Mouse (Mus musculus): ENCODE data around the gene Hmgn1. TPM values are rescaled to one million over a fixed set of nuclear protein-coding genes. Genes with fewer than 3 reads are reported as not detected.

Hmgn1 gene
- polyA plus RNA-seq (2016; fragmentation: Nextera tagmentation; extraction: Ambion mirVana) = 655 and 709 TPM in 2 replicates

DNA sequence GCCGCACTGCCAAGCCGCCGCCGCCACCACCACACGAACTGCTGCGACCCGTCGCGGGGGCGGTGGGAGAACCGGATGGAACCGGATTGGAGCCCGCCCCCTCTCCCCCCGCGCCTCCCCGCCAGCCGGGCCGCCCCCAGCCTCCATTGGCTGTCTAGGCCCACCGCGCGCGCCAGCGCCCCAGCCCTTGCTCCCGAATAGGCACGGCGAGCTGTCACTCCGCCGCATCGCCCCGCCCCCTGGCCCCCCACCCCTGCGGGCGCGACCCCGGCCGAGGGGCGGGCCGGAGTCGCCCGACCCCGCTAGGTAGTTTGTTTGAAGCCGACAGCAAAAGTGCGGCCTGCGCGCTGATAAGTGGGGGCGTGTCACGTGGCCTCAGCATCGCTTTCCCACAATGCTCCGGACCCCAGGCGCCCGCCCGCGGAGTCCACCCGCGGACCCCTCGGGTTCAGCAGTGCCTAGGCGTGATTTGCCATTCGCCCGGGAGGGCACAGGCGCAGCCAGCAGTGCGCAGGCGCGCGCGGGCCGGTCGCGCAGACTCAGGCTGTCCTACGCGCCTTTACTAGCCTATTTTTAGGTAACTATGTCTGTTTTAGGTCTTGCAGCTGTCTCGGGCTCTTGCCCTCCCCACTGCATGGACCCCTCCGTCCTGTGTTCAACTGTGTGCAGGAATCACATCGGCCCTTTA is at the start of gene Hmgn1:
Hmgn1 (minus strand) TSS at position 73 of the 688 bp plus-strand sequence.
- no peaks in the 10 kb centered on the region for H3K9me3 ChIP-seq (replicated peaks)
- peaks cover 28% of the 10 kb centered on the region for H3K36me3 ChIP-seq
- H3K4me2 ChIP-seq (replicated peaks) = peak within 1 kb of the TSS; percentile 84
- peak within 1 kb of the TSS; percentile 91 for H3K4me3 ChIP-seq
- H3K27ac ChIP-seq = peak within 1 kb of the TSS; percentile 99
- no peaks in the 10 kb centered on the region for H3K27me3 ChIP-seq
- WGBS = under 1% methylated on average over 66 of the region's 72 CpGs
- peaks cover 24% of the 10 kb centered on the region for H3K4me1 ChIP-seq
- peak; percentile 99 for ATAC-seq (ENCODE audit: low FRiP score)
- peak within 1 kb of the TSS; percentile 98 for H3K9ac ChIP-seq

DNA sequence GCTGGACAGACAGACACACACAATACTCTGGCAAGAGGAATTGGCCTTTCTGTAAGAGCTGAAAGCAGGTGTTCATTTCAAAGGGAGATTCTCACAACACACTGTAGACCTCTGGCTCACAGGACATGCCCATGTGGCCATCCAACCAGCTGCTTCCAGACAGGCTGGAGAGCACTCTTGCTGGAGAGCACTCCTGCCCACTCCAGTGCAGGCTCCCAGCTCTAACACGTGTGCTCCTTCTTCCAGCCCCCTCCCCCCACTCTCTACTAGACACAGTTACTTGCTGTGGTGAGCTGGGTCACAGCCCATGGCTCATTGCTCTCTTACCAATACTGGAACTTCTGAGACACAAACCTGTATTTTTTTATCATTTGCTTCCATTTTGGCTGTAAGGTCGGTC is 47.9 kb upstream of the Hmgn1 start:
- Histone ChIP-seq H3K9me3 (replicated peaks) (no peaks in the 10 kb centered on the region; the same call in 1 of the 2 replicates), H3K36me3 (no peaks in the 10 kb centered on the region), H3K27me3 (no peaks in the 10 kb centered on the region), H3K4me1 (peaks cover 3% of the 10 kb centered on the region; the same call in 1 of the 2 replicates), H3K4me2 (replicated peaks) (no peak overlapping the region), H3K4me3 (no peak overlapping the region), H3K9ac (no peak overlapping the region), H3K27ac (no peak overlapping the region)
- WGBS = 42% methylated on average over 2 of the region's 2 CpGs
- ATAC-seq (ENCODE audit: low FRiP score) = no peak

DNA sequence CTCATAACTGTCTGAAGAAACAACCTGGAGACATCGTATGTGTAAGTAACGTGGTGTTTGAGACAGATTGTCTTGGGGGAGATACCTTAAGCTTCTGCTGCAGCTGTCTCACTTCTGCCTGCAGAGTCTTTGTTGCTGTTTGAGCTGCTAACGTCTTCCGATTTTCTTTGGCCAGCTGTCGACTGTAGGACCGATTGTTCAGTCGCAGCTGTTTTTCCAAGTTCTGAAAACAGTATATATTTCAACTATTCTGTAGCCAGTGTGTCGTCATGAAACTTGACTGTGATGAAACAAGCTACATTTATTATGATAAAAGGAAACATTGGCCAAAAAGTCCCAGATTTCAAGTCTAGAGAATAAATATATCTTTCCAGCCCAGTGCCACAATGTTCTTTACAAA is 46.1 kb upstream of the Hmgn1 start:
- Histone ChIP-seq H3K4me1 (peaks cover 3% of the 10 kb centered on the region; the same call in 1 of the 2 replicates), H3K9ac (no peak overlapping the region), H3K27ac (no peak overlapping the region), H3K36me3 (no peaks in the 10 kb centered on the region), H3K27me3 (no peaks in the 10 kb centered on the region), H3K9me3 (replicated peaks) (no peaks in the 10 kb centered on the region; the same call in 1 of the 2 replicates), H3K4me3 (no peak overlapping the region), H3K4me2 (replicated peaks) (no peak overlapping the region)
- no peak for ATAC-seq (ENCODE audit: low FRiP score)
- 79% methylated on average over 8 of the region's 8 CpGs for WGBS

DNA sequence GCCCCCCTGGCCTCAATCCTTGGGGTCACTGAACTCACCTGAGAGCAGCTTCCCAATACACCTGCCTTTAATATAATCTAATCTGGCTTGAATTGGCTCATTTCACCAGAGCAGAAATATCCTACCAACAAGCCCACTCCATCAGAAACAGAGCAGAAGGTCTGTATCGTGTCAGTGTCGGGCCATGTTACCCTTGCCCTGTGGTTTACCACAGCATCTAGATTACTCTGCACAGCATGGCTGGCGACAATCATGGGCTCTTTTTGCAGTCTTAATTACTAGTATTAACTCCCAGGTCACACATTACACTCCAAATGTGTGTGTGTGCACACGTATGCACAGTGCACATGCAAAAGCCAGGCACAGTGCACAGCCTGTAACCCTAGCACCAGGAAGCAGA is 41.3 kb upstream of the Hmgn1 start:
- ATAC-seq (ENCODE audit: low FRiP score) = no peak
- H3K9ac ChIP-seq = no peak overlapping the region
- H3K4me3 ChIP-seq = no peak overlapping the region
- no peak overlapping the region for H3K4me2 ChIP-seq (replicated peaks)
- WGBS = 95% methylated on average over 4 of the region's 4 CpGs
- H3K4me1 ChIP-seq = no peaks in the 10 kb centered on the region
- no peaks in the 10 kb centered on the region for H3K9me3 ChIP-seq (replicated peaks)
- no peaks in the 10 kb centered on the region for H3K27me3 ChIP-seq
- H3K27ac ChIP-seq = no peak overlapping the region
- H3K36me3 ChIP-seq = no peaks in the 10 kb centered on the region

DNA sequence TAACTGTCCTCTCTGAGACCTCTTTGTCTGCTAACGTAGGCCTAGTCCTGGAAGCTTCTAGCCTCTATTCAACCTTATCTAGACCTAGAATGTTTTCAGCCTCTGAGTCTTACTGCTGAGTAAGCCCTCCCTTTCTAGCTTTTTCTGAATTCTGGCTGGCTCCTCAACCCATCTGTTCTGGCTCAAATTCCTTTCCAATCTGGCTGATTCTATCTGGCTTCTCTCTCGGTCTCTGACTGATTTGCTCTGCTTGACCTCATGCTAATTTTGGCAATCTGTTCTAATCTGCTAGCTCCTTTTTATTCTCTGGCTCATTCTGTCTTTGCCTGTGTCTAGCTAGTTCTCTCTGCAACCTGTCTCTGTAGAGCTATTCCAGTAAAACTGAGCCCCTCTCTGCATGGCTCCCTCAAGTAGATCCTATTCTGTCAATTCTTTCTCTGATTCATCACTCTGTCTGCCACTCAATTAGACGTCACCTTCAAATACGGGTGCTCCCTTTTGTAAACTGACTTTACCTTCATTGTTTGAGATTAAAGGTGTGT is 38.3 kb upstream of the Hmgn1 start:
- no peaks in the 10 kb centered on the region for H3K27me3 ChIP-seq
- no peaks in the 10 kb centered on the region for H3K36me3 ChIP-seq
- no peaks in the 10 kb centered on the region for H3K4me1 ChIP-seq
- no peaks in the 10 kb centered on the region for H3K9me3 ChIP-seq (replicated peaks)
- no peak overlapping the region for H3K9ac ChIP-seq
- H3K4me3 ChIP-seq = no peak overlapping the region
- ATAC-seq (ENCODE audit: low FRiP score) = no peak
- H3K27ac ChIP-seq = no peak overlapping the region
- 80% methylated on average over 4 of the region's 4 CpGs for WGBS
- no peak overlapping the region for H3K4me2 ChIP-seq (replicated peaks)

DNA sequence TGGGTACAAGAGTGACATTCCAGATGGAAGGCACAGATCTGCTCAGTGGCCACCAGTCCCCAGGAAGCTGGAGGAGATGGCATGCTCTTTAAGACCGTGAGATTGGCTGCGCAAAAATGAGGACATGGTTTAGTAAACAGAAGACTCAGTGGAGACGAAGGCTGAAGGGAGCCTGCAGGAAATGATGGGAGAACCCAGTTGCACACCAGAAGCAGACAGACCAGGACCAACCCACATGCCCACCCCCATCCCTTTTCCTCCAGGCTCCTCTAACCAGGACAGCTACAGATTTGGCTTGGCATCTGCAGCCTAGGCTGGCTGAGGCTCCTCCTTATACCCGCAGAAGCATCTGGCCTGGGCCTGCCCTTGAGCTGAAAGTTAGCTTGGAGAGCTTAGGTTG is 33.8 kb upstream of the Hmgn1 start:
- 92% methylated on average over 4 of the region's 4 CpGs for WGBS
- Histone ChIP-seq H3K36me3 (0 out of 2 replicates have a peak, but pooled peaks cover 11% of the 10 kb centered on the region), H3K9me3 (replicated peaks) (no peaks in the 10 kb centered on the region), H3K27ac (no peak overlapping the region), H3K27me3 (no peaks in the 10 kb centered on the region), H3K9ac (no peak overlapping the region), H3K4me1 (peaks cover 18% of the 10 kb centered on the region), H3K4me2 (replicated peaks) (no peak overlapping the region), H3K4me3 (no peak overlapping the region)
- no peak for ATAC-seq (ENCODE audit: low FRiP score)

DNA sequence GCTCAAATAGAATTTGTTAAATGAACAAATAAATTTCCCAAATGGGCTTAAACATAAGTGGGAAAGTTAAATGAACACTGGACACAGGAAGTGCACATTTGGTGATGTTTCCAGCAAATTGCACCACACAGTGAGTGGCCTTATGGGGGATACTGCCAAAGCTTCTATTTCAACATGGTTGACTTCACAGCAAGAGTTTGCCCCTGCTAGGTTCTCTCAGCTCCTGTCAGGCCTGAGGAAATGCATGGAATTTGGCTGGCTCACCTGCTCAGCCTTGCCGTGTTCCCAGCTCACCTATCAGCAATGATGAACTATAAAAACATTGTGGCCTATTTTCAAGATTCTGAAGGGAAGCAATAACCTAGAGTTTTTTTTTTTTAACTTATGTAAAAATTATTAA is 33.4 kb upstream of the Hmgn1 start:
- peaks cover 13% of the 10 kb centered on the region; the same call in 1 of the 2 replicates for H3K36me3 ChIP-seq
- no peaks in the 10 kb centered on the region for H3K9me3 ChIP-seq (replicated peaks)
- 93% methylated on average over 1 of the region's 1 CpGs for WGBS
- H3K4me1 ChIP-seq = peaks cover 18% of the 10 kb centered on the region
- no peak for ATAC-seq (ENCODE audit: low FRiP score)
- no peak overlapping the region for H3K4me3 ChIP-seq
- H3K27me3 ChIP-seq = no peaks in the 10 kb centered on the region
- H3K4me2 ChIP-seq (replicated peaks) = no peak overlapping the region
- no peak overlapping the region for H3K27ac ChIP-seq
- H3K9ac ChIP-seq = no peak overlapping the region

DNA sequence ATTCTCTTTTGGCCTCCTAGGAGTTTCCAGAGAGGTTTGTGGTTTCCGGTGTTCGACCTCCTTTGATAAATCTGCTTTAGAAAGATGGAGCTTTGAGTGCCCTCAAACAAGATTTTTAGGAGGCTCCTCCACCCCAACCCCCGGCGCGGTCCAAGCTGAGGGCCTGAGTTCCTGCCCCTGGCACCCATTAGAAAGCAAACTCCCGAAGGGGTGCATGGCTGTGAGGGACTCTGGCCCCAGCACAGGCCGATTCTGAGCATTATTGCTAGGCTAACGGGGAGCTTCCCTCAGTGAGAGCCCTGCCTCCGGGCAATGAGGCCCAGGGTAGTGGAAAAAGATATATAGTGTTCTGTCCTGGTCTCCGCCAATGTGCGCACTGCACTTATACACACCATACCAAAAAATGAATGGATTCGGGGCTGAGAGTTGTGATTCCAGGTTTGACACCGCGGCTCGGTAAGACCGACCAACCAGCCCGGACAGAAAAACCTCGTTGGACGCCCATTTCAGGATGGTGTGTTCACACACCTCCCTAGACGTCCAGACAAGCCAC is 32.3 kb upstream of the Hmgn1 start:
- Histone ChIP-seq H3K27ac (peak overlapping the region; percentile 81), H3K27me3 (no peaks in the 10 kb centered on the region), H3K9me3 (replicated peaks) (no peaks in the 10 kb centered on the region), H3K4me1 (peaks cover 18% of the 10 kb centered on the region), H3K4me2 (replicated peaks) (peak overlapping the region; percentile 99), H3K9ac (peak overlapping the region; percentile 84), H3K36me3 (peaks cover 17% of the 10 kb centered on the region), H3K4me3 (peak overlapping the region; percentile 56; the same call in 1 of the 2 replicates)
- WGBS = 86% methylated on average over 20 of the region's 20 CpGs
- ATAC-seq (ENCODE audit: low FRiP score) = no peak

DNA sequence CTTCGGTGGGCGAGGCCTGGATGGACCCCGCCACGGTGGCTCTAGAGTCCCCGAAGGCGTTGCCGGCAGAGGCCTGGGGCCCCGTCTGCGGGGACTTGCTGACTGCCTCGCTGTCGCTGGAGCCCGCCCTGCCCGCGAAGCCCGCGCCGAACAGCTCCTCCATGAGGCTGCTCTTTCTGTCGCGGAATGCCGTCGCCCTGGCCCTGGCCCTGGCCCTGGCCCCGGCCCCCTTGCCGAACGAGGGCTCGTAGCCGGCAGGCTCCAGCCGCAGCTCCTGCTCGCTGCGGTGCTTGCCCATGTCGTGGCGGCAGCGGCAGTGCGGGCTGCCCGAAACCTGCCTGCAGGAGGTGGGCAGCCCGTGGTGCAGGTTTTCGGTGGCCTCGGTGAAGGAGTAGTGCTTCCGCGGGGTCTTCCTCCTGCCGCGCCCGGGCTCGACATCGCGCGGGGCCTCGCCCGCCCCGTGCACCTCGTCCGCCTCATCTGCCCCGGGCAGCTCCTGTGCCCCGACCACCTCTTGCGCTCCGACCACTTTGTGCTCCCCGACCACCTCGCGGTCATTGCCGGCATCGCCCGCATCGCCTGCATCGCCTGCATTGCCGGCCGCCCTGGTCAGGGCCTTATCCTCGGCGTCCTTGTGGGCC is 31.7 kb upstream of the Hmgn1 start:
- peak overlapping the region; percentile 56 for H3K4me3 ChIP-seq
- ATAC-seq (ENCODE audit: low FRiP score) = peak; percentile 90
- H3K9ac ChIP-seq = peak overlapping the region; percentile 84
- H3K27me3 ChIP-seq = no peaks in the 10 kb centered on the region
- under 1% methylated on average over 58 of the region's 67 CpGs for WGBS
- H3K4me1 ChIP-seq = peaks cover 18% of the 10 kb centered on the region
- peak overlapping the region; percentile 99 for H3K4me2 ChIP-seq (replicated peaks)
- no peaks in the 10 kb centered on the region for H3K9me3 ChIP-seq (replicated peaks)
- peaks cover 18% of the 10 kb centered on the region for H3K36me3 ChIP-seq
- H3K27ac ChIP-seq = peak overlapping the region; percentile 81

DNA sequence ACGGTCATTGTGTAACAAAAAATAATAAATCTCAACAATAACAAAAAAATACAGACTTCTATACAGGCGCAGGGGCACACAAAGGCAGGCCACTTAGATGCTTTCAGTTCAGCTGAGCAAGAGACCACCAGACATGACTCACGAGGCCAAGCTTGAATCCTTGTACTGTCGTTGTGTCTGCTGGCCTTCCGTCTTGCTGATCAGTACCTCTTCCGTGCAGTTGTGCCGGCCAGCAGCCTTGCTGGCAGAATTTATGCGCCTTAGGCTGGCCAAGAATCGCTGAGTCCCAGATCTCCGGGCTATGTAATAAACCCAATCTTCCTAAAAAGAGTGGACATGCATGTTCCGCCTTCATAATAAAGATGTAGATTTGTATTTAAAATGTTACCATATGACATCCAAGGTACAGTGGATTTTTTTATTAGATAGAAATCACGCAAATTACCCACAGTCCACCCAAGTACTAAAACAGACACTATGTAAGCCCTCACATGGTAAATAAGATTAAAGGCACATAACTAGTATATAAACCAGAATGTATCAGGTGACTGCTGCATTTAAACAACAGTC is 31.1 kb upstream of the Hmgn1 start:
- Histone ChIP-seq H3K9ac (peak overlapping the region; percentile 84), H3K36me3 (peaks cover 24% of the 10 kb centered on the region), H3K4me1 (peaks cover 18% of the 10 kb centered on the region), H3K27me3 (no peaks in the 10 kb centered on the region), H3K27ac (no peak overlapping the region), H3K4me2 (replicated peaks) (peak overlapping the region; percentile 99), H3K4me3 (peak overlapping the region; percentile 56), H3K9me3 (replicated peaks) (no peaks in the 10 kb centered on the region)
- ATAC-seq (ENCODE audit: low FRiP score) = 0 out of 2 replicates have a peak, but pooled peaks have one; percentile 24
- 66% methylated on average over 12 of the region's 12 CpGs for WGBS

DNA sequence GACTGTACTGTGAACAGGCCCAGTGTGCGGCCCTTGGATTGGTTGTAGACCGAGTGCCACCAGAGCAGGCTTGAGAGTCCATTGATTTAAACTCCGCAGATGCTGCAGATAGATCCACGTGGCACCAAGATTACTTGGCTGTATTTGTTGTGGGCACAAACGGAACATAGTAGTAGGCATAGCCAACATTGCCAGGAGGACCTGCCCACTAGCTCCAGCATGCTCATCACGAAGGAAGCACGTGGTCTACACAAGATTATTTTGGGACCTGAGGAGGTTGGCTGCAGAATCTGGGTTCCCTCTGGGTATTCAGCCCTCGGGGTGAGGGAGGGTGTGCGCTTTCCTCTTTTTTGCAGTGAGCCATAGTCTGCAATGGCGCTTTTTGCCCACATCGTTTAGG is 29.6 kb upstream of the Hmgn1 start:
- Histone ChIP-seq H3K27me3 (no peaks in the 10 kb centered on the region), H3K36me3 (peaks cover 37% of the 10 kb centered on the region), H3K9ac (no peak overlapping the region), H3K4me3 (no peak overlapping the region), H3K9me3 (replicated peaks) (no peaks in the 10 kb centered on the region), H3K4me2 (replicated peaks) (no peak overlapping the region), H3K27ac (no peak overlapping the region), H3K4me1 (peaks cover 18% of the 10 kb centered on the region)
- ATAC-seq (ENCODE audit: low FRiP score) = no peak
- 90% methylated on average over 11 of the region's 11 CpGs for WGBS

DNA sequence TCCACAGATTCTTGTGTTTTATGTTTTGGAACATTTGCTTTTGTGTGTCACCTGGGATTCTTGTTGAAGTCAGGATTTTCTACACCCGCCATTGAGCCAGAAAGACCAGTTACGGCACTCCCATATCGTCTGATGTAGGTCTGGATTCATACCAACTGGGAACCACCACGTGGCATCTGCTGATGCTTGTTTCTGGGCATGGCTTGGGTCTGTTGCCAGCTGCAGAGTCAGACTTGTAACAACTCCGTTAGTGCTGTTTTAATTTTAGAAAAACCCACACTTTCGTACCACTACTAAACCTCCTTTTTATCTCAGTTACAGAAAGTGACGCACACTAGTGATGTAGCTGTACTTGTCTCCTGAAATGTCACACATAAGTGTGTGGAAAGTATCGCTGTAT is 28.5 kb upstream of the Hmgn1 start:
- no peak for ATAC-seq (ENCODE audit: low FRiP score)
- Histone ChIP-seq H3K27me3 (no peaks in the 10 kb centered on the region), H3K36me3 (peaks cover 37% of the 10 kb centered on the region), H3K4me3 (no peak overlapping the region), H3K27ac (no peak overlapping the region), H3K4me2 (replicated peaks) (no peak overlapping the region), H3K9me3 (replicated peaks) (no peaks in the 10 kb centered on the region), H3K4me1 (peaks cover 22% of the 10 kb centered on the region), H3K9ac (no peak overlapping the region)
- 92% methylated on average over 8 of the region's 8 CpGs for WGBS
